Mouse (Mus musculus) urinary bladder, postnatal 14 days (tissue): Measurements from ENCODE around the gene Gm20388.

ENCODE experiments used
- DNase-seq: peaks from one replicate; pipeline ENCODE4 v3.0.0; 2021; ENCODE audit warnings: low spot score

Gm20388 gene

DNA sequence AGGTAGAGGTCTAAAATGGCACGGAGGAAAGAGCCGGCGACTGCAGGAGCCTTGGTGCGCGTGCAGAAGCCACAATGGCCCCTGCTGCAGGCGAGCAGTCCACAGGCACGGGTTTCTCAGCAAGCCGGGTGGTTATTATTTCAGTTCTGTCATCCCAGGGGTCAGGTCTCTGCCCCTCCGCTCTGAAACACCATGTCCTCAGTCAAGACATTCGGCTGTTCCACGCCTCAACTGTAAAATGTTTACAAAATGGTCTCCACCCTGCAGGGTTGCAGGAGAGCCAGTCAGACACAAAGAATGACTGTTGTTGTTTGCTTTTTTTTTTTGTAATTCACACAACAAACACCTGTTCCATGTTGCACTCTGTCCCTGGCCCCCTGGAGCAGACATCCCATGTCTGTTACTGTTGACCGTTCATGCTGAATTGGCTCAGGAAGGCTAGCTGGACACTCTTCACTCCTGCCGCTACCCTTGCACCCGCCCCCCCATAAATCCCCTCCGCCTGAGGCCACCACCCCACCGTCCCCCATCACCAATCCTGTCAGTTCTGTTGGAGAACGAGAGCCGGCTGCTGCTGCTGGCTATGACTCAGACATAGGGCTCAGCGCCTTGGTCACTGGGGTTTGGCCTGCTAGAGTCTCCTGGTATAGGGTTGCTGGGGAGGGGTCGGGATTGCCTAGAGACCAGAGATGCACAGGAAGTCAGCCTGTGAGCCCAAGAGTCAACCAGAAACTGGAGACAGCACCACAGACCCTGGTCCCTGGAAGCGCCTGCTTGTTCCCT, 350.9 kb downstream of the Gm20388 start:
- no peak for DNase-seq

DNA sequence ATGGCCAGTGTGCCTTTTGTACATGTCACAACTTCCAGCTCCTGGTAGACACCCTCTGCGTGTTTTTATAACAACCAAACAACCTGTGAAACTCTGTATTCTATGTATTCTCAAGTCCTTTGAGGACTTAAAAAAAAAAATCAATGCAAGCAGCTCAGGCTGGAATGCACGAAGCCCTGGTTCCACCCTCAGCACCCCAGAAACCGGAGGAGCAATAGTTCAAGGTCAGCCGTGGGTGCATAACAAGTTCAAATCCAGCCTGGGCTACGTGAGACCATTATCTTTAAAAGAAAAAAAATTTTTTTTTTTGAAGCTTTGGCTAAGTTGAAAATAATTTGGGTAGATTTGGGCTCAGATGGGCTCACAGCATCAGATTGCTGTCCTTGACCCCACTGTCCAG, 353.2 kb downstream of the Gm20388 start:
- no peak for DNase-seq

DNA sequence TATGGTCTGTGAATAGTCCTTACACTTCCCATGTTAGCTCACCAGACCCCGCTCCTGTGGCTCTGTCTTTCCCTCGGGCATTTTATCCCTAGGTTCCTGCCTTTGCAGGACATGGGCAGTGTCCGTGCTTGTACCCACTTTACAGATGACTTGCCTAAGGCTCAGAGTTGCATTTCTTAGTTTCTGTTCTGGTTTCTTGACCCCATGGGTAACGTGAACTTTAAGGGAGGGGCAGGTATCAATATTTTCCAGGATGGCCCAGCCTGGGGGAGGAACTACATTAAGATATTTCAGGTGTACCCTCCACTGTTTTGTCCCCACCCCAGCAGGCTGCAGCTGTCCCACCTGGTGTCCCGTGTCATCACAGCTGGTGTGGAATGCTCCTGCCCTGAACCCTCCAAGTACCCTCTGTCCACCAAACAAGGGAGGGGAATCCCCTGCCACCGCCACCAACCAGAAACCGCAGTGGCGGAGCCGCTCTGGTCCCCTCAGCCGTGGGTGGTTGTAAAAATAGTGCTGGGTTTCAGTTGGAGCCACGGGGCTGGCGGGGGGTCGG, 353.8 kb downstream of the Gm20388 start:
- no peak for DNase-seq

DNA sequence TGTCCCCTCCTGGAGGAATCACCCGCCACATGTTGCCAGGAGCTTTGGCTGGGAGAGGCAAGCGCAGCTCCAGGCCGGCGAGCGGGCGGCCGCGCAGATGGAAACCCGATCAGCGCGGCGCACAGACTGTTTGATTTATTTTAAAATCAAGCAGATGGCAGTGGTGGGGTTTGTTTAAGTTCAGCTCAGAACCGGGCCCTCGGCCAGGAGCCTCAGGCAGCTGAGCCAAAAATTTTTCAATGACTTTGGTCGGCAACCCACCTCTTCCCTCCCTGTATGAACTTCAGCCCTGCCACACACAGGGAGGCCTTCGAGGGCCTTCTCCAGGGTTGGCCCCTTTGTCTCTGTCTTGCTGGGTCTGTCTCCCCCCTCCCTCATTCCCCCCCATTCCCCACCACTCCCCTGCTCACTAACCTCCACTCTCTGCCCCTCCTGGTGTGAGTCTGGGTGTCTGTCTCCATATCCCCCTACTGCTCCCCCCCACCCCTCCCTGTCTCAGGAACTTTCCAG, 354.4 kb downstream of the Gm20388 start:
- DNase-seq, result peak; percentile 62

DNA sequence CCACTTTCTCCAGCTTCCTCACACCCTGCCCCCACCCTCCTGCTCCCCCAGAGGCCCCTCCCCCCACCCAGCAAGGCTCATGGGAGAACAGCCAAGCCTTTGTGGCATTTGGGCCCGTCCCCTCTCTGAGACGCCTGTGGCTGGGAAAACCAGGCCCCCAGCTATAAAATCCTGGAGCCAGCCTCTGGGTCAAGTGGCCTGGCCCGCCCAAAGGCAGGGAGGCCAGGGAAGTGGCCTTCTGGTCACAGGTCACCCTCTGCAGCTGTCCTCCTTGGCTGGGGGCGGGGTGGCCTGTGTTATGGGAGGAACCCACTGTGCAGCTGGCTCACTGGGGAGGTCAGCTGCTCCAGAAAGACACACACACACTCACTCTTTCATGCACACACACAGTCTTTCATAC, 354.8 kb downstream of the Gm20388 start:
- DNase-seq, result peak; percentile 71

DNA sequence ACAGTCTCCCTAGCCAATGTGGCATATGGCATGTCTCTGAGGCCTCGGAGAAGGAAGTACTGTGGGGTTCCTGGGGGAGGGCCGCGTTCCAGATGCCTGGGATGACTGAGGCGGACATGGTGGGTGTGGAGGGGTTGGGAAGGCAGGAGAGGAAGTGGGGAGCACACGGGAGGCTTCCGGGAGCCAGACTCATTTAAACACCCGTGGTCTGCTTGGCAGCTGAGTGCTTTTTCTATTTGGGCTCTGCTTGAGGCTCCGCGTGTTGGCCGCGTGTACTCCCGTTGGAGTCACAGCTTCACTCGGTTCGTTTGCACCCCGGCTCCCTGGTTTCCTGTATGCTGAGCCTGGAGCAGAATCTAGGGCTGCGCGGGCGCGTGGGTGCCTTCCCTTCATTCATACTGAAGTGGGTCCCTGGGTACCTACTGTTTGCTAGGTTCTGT, 357.9 kb downstream of the Gm20388 start:
- DNase-seq, result no peak

DNA sequence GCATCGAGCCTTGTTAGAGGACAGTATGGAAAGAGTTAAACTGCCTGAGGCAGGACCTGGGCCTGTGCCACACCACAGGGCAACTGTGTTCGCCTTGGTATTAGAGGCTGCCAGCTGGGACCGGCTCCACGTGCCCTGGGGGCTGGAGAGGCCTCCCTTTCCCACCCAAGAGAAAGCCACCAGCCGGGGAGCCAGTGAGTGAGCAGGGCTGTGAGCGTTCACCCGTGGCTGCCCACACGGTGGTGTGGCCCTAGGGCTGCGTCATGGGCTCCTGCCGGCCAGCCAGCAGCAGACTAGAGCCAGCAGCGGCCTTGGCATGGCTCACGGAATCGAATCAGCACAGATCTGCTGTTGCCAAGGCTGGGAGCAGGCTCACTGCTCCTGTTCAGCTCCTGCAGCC, 359.8 kb downstream of the Gm20388 start:
- DNase-seq, result peak; percentile 53

DNA sequence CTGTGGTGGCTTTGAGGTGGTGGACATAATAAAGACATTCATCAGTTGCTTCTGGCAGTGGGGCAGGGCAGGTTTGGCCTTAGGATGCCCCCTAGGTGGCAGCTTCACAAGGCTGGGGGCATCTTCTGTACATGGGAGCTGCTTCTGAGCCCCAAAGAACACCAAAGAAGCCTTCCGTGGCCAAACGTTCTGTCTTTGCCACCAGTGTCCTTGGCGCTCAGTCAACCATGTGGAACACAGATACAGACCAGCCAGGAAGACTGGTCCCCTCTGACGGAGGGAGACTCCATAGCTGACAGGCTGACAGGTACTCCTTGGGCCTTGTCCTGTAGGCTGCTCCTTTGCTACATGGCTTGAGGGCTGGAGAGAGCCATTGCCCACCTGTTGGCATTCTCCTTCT, 362.8 kb downstream of the Gm20388 start:
- no peak for DNase-seq

DNA sequence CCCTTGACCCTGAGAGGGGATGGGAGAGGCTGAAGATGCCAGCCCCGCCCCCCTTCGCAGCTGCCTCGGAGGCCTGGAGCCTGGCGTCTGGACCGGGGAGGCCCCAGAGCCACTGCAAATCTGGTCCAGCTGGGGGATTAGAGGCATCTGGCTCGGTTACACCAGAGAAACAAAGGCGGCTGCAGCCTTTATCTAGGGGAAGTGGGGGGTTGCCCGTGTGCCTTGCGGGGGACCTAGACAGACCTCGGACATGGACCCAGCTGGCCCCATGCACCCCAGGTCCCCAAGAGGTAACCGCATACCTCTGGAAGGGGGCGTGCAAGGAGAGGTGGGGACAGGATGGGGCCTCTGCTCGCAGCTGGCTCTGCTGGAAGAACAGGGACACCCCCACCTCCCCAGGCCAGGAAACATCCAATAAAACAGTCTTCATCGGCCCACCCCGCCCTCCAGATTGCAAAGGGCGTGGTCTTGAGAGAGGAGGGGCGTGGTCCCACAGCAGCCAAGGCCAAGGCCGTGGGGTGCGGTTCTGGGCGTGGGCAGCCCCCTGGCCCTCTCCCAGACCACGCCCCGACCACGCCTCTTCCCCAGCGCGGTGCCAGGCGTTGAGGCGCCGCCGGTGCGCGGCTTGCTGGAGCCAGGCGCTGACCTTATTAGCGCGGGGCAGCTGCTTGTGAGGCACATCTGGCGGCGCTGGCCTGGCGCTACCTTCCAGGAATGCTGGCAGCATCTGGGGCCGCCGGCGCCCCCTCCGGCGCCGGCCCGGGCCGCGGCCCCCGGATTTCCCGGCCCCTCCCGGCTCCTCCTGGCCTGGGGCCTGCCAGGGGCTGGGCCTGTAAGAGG, 365.6 kb downstream of the Gm20388 start:
- peak; percentile 93 for DNase-seq

DNA sequence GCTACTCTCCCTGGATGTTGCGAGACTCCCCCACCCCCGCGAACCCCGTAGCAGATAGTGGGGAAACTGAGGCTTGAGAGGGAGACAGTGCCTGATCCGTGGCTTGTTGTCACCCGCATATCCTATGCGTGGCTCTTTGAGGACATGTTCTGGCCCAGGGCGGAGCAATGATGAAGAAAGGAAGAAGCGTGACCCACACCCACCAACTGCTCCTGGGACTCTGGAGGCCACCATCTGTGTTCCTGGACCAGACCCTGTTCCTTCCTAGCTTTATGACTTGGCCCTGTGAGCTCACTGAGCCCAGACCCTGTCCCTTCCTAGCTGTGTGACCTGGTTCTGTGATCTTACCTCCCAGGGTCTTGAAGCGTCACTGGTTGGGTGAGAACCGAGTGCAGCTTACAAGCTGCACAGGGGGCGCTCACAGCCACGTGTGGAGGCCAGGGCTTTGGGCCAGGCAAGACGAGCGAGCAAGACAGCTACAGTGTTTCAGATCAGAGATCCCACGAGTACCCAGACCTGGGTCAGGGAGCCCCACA, 366.3 kb downstream of the Gm20388 start:
- peak; percentile 54 for DNase-seq

DNA sequence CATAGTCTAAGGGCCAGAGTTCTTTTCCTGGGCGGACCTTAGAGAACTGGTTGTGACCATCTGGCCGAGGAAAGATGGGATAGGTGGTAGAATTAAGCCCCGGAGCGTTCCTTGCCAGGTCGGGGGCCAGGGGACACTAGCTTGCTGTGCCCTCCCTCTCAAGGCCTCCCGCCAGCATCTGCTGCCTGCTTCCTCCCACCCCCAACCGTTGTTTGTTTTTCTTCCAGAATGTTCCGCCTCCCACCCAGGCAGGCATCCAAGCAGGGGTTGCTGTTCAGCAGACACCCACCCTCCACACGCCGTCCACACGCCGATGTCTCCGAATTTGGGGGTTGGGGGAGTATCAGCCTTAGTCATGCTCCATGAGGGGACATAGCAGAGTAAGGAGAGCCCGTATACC, 367.4 kb downstream of the Gm20388 start:
- no peak for DNase-seq

DNA sequence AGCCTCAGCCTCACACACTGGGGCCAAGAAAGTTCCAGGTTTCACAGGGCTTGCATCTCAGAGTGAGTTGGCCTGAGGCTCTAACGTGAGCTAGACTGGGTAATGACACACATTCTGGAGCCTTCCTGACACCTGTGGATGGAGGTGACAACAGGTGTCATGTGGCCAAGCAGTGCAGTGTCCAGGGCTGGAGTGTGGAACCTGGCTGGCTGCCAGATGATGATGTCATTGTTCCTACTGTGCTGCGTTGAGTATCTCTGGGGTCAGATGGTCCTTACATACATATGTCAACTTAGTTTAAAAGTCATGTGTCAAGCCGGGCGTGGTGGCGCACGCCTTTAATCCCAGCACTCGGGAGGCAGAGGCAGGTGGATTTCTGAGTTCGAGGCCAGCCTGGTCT, 368.8 kb downstream of the Gm20388 start:
- no peak for DNase-seq

DNA sequence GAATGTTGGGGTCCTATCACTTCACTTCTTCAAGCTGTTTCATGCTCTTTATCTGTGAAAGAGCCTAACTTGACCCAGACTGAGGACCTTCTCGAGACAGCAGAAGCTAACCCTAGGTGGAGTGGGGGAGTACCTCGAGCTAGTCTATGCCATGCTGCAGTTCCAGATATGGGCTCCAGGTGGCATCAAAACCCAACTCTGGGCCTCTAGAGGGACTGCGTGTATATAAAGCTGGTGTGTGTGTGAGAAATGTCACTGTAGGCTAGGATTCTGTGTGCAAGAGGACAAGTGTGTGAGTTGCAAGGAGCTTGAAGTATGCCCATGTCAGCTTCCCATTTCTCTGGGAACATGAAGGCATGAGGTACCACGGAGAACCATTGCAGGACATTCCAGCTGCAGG, 370.8 kb downstream of the Gm20388 start:
- DNase-seq, result peak; percentile 80

DNA sequence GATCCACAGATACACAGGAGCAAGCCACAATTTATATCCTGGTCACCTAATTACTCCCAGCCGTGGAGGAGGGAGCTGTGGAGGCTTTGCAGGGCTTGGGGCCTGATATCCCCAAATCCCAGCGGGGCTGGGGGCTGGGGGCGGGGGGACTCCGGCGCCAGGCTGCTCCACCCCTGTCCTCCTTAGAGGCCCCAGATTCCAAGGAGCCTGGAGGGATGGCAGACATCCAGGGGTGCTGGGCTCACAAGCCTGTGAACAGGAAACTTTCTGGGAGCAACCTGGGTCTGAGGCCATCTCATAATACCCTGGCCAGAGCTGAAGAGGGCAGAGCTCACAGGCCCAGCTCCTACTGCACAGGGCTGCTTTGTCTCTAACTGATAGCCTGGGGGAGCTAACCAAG, 371.8 kb downstream of the Gm20388 start:
- DNase-seq, result no peak

DNA sequence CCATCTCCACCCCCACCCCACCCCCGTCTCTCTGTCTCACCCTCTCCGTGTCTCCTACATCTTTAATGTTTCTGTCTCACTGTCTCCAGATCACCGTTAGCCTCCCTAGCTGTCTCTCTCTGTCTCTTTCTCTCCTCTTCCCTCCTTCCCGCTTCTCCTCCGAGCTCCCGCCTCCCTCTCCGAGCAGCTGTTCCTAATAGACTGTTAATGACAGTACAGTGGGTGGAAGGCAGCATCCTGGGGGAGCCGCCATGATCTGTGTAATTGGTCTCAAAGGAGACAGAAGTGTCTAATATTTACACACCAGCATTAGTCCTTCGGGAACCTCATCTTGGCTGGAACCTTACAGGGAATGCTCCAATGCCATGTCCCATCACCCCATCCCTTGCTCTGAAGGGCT, 373.6 kb downstream of the Gm20388 start:
- DNase-seq, result no peak

DNA sequence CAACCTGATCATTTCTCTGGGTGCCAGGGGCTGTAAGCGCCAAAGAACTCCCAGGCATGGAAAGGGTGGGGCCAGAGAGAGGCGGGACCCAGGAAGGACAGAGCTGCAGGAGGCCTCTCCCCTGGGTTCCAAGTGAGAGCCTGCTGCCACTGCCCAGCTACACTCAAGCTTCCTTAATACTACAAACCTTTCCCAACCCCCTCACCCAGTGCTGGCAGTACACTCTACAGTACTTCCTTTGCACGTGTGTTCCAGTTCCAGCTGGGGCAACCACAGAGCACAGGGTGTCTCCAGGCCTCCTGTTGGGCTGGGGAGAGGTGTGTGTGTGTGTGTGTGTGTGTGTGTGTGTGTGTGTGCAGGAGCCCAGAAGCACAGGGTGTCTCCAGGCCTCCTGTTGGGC, 374.4 kb downstream of the Gm20388 start:
- DNase-seq, result peak; percentile 50

DNA sequence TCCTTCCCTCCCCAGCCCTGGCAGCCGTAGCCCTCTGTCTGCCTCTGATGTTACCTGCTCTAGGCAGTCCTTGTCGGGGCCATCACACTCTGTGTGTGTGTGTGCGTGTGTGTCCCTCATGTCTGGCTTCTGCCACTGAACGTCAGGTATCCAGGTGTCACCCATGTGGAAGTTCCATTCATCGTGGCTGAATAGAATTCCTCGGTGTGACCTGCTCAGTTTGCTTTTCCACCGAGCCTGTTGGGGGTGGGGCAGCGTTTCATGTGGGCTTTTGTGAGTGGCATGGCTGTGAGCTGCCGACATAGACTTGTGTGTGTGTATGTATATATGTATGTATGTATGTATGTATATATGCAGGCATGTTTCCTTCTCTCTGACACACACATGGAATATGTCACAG, 375.2 kb downstream of the Gm20388 start:
- no peak for DNase-seq

DNA sequence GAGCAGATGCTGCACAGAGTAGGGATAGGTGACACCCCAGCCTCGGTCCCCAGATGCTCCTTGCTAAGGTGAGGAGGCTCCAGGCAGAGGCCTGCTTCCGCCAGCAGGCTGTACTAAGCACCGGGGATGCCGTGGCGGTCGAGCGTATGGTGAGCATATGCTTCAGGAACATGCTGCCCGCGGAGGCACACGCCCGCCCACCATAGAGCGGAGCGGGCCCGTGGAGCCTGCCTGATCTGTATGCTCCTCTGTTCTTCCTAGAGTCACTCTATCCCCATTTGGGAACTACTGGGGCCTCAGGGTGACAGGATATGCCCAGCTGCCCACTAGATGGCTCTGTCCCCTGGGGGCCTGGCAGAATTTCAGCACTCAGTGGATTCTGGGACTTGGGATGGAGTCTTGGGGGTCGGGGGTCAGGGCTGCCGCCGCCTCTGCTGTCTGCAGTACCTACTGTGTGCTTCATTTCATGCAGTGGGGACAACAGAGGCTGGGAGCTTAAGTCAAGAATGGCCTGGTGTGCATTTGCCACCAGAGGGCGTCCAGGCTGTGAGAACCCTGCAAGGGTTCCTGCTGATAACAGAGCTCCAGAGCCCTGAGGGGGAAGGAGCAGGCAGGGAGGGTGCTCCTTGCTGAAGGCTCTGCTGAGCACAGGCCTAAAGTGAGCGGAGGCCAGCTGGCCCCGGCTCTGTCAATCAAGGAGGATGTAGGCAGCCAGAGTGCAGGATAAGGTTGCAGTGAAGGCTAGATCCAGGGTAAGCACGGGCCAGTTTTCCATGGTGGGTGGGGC, 377.7 kb downstream of the Gm20388 start:
- DNase-seq, result peak; percentile 68

DNA sequence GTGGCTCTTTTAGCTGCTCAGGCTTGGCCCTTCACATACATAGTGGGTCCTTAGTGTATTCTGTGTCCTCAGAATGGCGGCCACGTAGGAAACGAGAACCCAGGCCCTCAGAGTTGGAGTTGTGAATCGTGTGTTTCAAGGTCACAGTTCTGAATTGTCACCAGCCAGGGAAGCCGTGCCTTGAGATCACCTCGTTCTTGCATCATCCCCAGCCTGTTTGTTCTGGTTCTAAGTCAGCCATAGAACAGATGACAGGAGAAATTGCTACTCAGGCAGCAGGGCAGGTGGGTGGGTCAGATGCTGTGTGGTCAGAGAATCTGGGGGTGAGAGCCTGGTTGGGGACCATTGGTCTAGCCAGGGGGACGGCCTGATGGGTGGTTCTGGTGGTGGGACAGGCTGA, 378.6 kb downstream of the Gm20388 start:
- DNase-seq, result no peak

DNA sequence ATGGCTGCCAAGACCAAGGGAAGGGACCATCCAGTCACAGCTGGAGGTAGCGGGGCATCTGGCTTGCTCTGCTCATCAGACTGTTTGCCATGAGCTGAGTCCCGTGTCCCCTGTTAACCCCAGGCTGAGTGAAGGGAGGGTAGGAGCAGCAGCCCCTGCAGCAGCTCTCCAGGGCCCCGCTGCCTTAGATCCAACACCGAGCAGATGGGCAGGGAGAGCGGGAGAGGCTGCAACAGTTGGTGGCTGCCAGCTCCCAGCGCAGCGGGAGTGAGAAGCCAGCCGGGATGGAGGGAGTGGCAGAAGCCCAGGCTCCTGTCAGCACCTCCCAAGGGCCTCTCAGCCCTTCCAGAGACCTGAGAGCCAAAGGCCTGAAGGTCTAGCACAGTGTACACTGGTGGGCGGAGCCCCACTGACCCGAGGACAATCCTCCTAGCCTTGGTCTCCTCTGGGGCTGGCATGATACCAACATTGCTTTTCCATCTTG, 379.1 kb downstream of the Gm20388 start:
- DNase-seq, result peak; percentile 59

DNA sequence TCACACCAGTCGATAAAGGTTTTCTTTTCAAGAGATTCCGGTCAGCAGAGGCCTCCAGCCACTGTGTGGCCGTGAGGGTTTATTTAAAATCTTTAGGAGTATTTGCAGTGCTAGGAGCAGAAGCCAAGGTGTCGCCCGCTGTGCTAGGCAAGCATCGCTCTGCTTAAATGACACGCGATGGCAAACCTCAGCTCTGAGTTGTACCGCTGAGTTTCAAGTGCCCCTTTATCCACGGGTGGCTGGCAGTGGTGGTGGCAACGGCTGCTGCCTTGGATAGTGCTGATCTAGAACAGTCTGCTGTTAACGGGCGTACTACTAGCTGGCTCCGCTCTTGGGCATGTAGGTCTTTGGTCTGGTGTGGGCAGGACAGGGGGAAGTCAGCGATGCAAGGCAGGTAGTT, 380.0 kb downstream of the Gm20388 start:
- no peak for DNase-seq

DNA sequence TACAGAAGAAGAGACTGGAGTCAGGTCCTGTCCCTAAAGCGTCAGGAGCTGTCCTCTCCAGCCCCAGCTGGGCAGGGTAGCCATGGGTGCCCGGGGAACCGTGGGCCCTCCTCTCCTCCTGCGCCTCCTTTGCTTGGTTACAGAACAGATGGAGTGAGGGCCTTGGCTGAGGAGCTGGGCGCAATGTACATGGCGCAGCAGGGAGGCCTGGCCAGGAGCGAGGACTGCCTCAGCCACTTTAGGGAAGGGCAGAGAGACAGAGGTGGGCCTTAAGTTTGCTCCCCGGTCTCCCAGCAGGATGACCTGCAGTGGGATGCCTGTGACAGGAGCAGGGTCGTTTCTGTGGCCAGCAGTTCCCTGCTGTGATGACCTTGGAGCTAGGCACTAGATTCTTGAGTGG, 381.0 kb downstream of the Gm20388 start:
- no peak for DNase-seq
